Mouse (Mus musculus) kidney, embryonic 14.5 days (tissue): ENCODE data around the gene Naa40. TPM values are rescaled to one million over a fixed set of nuclear protein-coding genes. Genes with fewer than 3 reads are reported as not detected.

ENCODE experiments used
- ATAC-seq: fragments of 200-750 bp; cut with Nextera tagmentation; 2 replicates; pipeline ENCODE4 v1.8.0; 2017; ENCODE audit warnings: moderate number of reproducible peaks, mild to moderate bottlenecking, moderate TSS enrichment, moderate library complexity; ENCODE audit not compliant: low FRiP score, low TSS enrichment
- H3K27ac ChIP-seq: fragments of 300-500 bp; sonication (generic); 2 replicates; pipeline ENCODE4 v1.5.1; 2014; ENCODE audit warnings: low read depth, mild to moderate bottlenecking, low read length, moderate library complexity, mixed read lengths
- H3K27me3 ChIP-seq: fragments of 300-500 bp; sonication (generic); 2 replicates; pipeline ENCODE4 v1.6.1; 2014; ENCODE audit warnings: mild to moderate bottlenecking, low read length; ENCODE audit not compliant: control insufficient read depth, insufficient read depth
- H3K36me3 ChIP-seq: fragments of 300-500 bp; sonication (generic); 2 replicates; pipeline ENCODE4 v1.6.1; 2014; ENCODE audit warnings: low read length, mixed read lengths; ENCODE audit not compliant: control insufficient read depth, insufficient read depth
- H3K4me1 ChIP-seq: fragments of 300-500 bp; sonication (generic); 2 replicates; pipeline ENCODE4 v1.6.1; 2014; ENCODE audit warnings: low read length, mixed read lengths; ENCODE audit not compliant: control insufficient read depth, insufficient read depth
- H3K4me2 ChIP-seq: fragments of 300-500 bp; sonication (generic); replicated peaks from 2 replicates; pipeline ENCODE4 v1.6.1; 2014; ENCODE audit warnings: low read depth, mild to moderate bottlenecking, low read length
- H3K4me3 ChIP-seq: fragments of 300-500 bp; sonication (generic); 2 replicates; pipeline ENCODE4 v1.5.1; 2014; ENCODE audit warnings: mild to moderate bottlenecking, low read length
- H3K9ac ChIP-seq: fragments of 300-500 bp; sonication (generic); 2 replicates; pipeline ENCODE4 v1.6.1; 2014; ENCODE audit warnings: low read depth, mild to moderate bottlenecking, low read length, moderate library complexity
- H3K9me3 ChIP-seq: fragments of 300-500 bp; sonication (generic); 2 replicates; pipeline ENCODE4 v1.6.1; 2016; ENCODE audit warnings: low read length; ENCODE audit not compliant: control insufficient read depth
- WGBS: fragments of 180-500 bp; shearing (Covaris S2); extraction: QIAGEN DNeasy Blood & Tissue Kit; methylation state at CpG from one replicate; pipeline ENCODE4 v1.1.7; 2014; 5-methylcytosine and 5-hydroxymethylcytosine counted together
- polyA plus RNA-seq: library from polyadenylated mRNA; unstranded; fragments of >200 nt; fragmentation: Nextera tagmentation; extraction: Ambion mirVana; gene quantifications from 2 replicates; pipeline ENCODE4 v1.2.1, GENCODE M21; 2014

Naa40 gene
- polyA plus RNA-seq, 1 experiment from 2014 or later: 90.7 TPM

DNA sequence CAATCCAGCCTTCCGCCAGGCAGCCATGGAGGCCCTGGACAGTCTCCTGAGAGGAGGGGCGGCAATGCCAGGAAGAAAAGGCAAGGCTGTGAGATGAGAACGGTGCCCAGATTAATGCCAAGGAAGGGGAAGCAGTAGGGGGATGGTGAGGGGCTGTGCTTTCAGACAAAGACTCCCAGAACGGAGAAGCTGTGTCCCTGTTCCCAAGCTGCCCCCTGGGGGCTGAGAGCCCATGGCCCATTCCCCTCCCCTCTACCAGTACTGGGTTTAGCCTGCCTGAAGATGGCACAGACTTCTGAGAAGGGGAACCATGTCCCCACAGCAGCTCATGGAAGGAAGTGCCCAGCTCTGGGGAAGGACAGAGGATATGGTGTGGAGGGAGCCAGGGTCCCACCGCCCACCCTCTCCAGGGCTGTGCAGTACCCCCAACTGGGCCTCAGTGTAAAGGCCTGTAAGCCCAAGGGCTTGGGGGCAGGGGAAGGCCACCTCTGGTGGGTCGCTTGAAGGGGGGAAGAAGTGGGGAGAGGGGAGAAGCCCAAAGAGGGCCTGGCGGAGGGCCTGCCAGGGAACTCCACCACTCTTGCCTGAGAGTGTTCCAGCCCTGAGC, 35.2 kb upstream of the Naa40 start:
- no peak overlapping the region; the same call in 1 of the 2 replicates for H3K9ac ChIP-seq
- no peak for ATAC-seq

DNA sequence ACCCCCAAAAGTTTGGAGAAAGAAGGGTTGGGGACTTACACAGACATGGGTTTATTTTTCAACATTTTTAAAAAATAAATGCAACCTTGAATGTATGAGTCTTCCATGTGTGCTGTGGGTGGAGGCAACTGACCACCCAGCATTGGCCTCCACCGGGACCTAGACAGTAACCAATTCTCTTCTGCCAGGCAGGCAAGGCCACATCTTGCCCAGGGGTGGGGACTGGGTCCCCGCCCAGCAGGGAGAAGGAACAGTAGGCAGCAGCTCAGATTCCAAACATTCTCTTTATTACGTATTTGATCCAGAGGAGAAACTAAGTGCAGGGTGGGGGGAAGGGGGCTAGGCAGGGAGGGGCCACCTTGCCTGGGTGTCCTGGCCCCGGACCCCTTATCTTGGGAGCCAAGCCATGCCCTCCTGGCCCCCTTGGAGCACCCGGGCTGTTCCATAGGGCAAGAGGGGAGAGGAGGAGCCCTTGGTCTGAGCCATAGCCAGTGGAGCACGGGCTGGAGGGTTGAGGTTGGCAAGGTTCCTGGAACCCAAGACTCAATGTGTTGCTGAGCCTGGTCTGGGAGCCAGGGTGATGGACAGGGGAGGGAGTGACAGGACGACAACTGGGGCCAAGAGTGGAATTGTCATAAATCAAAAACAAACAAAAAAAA, 34.3 kb upstream of the Naa40 start:
- Histone ChIP-seq H3K4me2 (no peak overlapping the region), H3K9me3 (no peaks in the 10 kb centered on the region), H3K4me3 (no peak overlapping the region), H3K9ac (no peak overlapping the region), H3K4me1 (peaks cover 14% of the 10 kb centered on the region; the same call in 1 of the 2 replicates), H3K27ac (no peak overlapping the region), H3K36me3 (peaks cover 89% of the 10 kb centered on the region), H3K27me3 (no peaks in the 10 kb centered on the region)
- 61% methylated on average over 7 of the region's 7 CpGs for WGBS
- no peak for ATAC-seq

More for the DNA sequence above, 35.2 kb upstream of the Naa40 start:
- H3K27me3 ChIP-seq: no peaks in the 10 kb centered on the region
- no peak overlapping the region for H3K4me3 ChIP-seq
- peaks cover 90% of the 10 kb centered on the region for H3K36me3 ChIP-seq
- peaks cover 14% of the 10 kb centered on the region; the same call in 1 of the 2 replicates for H3K4me1 ChIP-seq
- no peaks in the 10 kb centered on the region for H3K9me3 ChIP-seq
- H3K27ac ChIP-seq: peak overlapping the region; percentile 24; the same call in 1 of the 2 replicates
- WGBS: 59% methylated on average over 7 of the region's 7 CpGs
- H3K4me2 ChIP-seq: no peak overlapping the region

DNA sequence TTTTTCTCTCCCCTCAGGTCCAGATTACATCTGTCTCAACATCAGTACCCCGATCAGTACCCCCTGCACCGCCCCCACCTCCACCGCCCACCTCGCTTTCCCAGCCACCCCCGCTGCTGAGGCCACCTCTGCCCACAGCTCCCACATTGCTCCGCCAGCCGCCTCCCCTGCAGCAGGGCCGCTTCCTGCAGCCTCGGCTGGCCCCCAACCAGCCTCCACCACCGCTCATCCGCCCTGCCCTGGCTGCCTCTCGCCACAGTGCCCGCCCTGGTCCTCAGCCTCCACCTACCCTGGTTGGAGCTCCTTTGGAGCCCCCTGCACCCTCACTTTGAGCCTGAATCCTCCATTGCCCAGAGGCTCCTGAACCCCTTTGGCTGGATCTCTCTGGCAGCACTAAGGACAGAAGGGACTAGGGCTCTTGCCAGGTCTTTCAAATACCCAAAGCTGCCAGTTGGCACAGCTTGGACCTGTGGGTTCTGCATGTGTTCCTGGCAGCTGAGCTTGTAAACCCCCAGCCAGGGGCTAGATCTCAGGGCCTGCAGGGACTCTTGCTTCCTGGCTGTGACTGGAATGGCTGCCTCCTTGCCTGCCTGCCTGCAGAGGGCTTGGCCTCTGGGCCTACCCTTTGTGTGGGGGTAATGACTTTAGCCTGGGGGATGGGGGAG, 33.5 kb upstream of the Naa40 start:
- H3K36me3 ChIP-seq: peaks cover 84% of the 10 kb centered on the region
- WGBS: 74% methylated on average over 13 of the region's 13 CpGs
- ATAC-seq: no peak
- peaks cover 19% of the 10 kb centered on the region for H3K4me1 ChIP-seq
- H3K4me3 ChIP-seq: no peak overlapping the region
- peak overlapping the region; percentile 18; the same call in 1 of the 2 replicates for H3K9ac ChIP-seq
- no peak overlapping the region for H3K4me2 ChIP-seq
- H3K27me3 ChIP-seq: no peaks in the 10 kb centered on the region
- no peaks in the 10 kb centered on the region for H3K9me3 ChIP-seq
- H3K27ac ChIP-seq: no peak overlapping the region

DNA sequence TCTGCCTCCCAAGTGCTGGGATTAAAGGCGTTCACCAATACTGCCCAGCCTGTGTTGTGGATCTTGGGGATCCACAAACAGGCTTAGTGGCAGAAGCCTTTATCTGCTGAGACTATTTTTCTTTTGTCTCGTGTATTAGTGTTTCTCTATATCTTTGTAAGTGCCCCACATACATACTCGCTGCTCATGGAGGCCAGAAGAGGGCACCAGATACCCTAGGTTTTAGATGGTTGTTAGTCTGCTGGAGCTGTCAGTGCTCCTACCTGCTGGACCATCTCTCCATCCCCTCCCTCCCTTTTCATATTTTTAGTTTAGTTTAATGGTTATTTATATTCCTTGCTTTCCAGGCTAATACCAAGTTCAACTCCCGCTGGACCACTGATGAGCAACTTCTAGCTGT, 32.5 kb upstream of the Naa40 start:
- H3K27ac ChIP-seq: no peak overlapping the region
- peaks cover 25% of the 10 kb centered on the region for H3K4me1 ChIP-seq
- WGBS: 90% methylated on average over 4 of the region's 4 CpGs
- no peak overlapping the region for H3K9ac ChIP-seq
- H3K9me3 ChIP-seq: no peaks in the 10 kb centered on the region
- no peak overlapping the region for H3K4me2 ChIP-seq
- H3K27me3 ChIP-seq: no peaks in the 10 kb centered on the region
- no peak overlapping the region for H3K4me3 ChIP-seq
- H3K36me3 ChIP-seq: peaks cover 77% of the 10 kb centered on the region
- no peak for ATAC-seq

DNA sequence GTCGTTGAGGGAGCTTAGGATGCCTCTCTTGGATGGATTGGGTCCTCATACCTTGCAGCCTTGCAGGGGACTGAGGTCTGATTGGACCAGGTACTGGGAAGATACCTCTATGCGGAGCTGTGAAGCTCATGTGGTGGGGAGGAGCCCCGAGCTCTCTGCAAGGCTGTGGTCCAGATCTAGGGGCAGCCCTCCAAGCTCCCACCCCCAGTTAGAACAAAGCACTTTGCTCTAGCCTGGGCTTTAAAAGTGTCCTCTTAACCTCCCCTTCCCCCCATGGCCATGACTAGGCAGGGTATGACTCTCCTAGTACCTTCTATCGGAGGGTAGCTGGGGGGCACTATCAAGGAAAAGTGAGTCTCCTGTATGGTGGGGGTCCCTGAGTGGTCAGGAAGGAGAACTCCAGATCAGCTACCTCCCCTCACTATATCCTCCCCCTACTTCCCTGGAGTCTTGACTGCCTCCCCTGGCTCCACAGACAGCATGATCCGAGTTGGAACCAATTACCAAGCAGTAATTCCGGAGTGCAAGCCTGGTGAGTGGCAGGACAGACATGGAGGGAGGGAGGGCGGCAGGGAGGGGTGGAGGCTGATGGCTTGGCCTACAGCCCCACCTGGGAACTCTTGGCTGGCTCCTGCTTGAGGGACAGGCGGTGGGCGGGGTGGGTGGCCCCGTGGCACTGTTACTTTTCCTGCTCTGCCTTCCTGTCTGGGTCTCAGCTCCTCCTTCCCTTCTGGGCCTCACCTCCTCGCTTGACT, 28.5 kb upstream of the Naa40 start:
- H3K27ac ChIP-seq: peak overlapping the region; percentile 0; the same call in 1 of the 2 replicates
- peak overlapping the region; percentile 95 for H3K9ac ChIP-seq
- ATAC-seq: no peak
- H3K4me3 ChIP-seq: peak overlapping the region; percentile 84
- no peaks in the 10 kb centered on the region for H3K9me3 ChIP-seq
- no peaks in the 10 kb centered on the region for H3K27me3 ChIP-seq
- H3K4me1 ChIP-seq: peaks cover 46% of the 10 kb centered on the region
- 7% methylated on average over 11 of the region's 11 CpGs for WGBS
- peaks cover 38% of the 10 kb centered on the region for H3K36me3 ChIP-seq
- peak overlapping the region; percentile 84 for H3K4me2 ChIP-seq

DNA sequence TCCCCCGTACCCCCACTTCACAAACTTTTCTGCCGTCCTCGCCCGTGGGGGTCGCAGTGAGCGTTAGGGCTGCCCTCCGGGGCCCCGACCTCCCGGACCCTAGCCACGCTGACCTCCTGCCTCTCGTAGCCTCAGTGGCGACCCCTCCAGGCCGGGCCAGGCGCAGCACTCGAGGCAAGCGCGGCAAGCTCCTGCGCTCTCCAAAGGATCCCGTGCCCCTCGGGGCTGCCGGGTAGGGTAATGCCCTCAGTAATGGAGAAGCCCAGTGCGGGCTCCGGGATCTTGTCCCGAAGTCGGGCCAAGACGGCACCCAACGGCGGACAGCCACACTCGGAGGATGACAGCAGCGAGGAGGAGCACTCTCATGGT, 27.7 kb upstream of the Naa40 start:
- Histone ChIP-seq H3K4me2 (peak overlapping the region; percentile 84), H3K9ac (peak overlapping the region; percentile 95), H3K4me3 (peak overlapping the region; percentile 84), H3K27ac (peak overlapping the region; percentile 88), H3K4me1 (peaks cover 49% of the 10 kb centered on the region), H3K27me3 (no peaks in the 10 kb centered on the region), H3K9me3 (no peaks in the 10 kb centered on the region), H3K36me3 (peaks cover 31% of the 10 kb centered on the region)
- peak; percentile 14; the same call in 1 of the 2 replicates for ATAC-seq
- 0% methylated on average over 30 of the region's 30 CpGs for WGBS

DNA sequence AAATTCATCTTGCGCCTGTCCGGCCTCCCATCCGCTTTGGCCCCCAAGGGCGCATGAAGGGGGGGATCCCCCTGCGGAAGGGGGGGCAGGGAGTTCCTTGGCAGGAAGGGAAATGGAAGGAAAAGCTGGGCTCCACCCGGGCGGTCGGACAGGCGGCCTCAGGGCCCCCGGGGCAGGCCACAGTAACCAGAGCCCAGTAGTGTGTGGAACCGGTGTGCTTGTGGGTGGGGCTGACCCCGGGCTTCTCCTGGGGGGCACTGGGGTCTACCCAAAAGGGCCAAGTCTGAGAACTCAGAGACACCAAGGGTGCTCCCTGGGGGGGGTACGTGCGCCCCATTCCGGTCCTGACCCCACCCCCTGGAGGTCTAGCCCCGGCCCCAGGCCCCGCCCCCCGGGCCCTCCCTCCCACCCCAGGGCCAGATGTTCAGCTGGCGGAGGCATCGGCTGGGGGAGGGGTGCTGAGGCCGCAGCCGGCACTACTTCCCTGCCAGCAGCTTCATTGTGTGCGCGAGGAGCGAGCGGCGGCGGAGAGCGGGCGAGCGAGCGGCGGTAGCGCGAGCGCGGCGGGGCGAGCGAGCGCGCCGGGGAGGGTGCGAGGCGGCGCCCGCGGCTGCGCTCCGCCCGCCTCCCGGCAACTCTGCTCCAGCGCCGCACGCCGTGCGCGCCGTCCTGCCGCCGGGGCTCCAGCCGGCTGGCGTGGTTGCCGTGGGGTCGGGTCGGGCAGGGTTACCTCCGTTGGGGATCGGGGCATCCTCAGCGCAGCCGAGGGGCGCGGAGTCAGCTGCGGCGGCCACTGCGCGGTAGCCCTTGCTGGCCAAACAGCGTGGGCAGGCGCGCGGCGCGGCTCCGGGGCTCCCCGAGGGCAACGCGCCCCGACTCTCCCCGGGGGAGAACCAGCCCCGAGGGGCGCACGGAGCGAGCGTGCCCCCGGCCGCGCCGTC, 27.1 kb upstream of the Naa40 start:
- Histone ChIP-seq H3K4me3 (peak overlapping the region; percentile 84), H3K36me3 (peaks cover 24% of the 10 kb centered on the region), H3K4me1 (peaks cover 49% of the 10 kb centered on the region), H3K4me2 (peak overlapping the region; percentile 84), H3K27me3 (no peaks in the 10 kb centered on the region), H3K9ac (peak overlapping the region; percentile 95), H3K27ac (peak overlapping the region; percentile 88), H3K9me3 (no peaks in the 10 kb centered on the region)
- WGBS: under 1% methylated on average over 72 of the region's 97 CpGs
- ATAC-seq: peak; percentile 60
